Mouse (Mus musculus) yolk sac, embryonic 10.5 days (tissue): ENCODE data around the gene Mme.

Source experiments
- DNase-seq: peaks from one replicate; pipeline ENCODE4 v3.0.0-alpha.2; 2017; ENCODE audit warnings: low spot score

The Mme gene

GRCm38 (mm10) chr3:63350704-63351103 is 109.4 kb downstream of the Mme start:
- no peak for DNase-seq

- no peak for DNase-seq
These were observed 110.4 kb downstream of the Mme start for GRCm38 (mm10) chr3:63351680-63352260.

DNA sequence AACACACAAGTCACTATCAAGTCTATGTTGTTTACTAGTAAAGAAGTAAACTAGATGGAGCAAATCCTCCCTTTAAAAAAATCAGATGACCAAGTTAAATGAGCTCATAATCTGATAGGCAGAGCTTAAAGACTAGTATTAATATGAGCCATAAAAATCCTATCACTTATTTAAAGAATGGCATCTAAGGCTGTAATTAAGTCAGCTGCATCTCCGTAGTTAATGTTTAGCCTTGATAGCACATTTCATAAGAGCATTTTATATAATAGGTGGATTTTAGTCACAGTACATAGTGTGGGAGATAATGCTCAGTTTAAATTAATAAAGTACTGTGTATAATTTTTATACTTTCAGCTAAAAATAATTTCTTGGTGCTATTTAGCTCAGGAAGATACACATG is 118.2 kb downstream of the Mme start:
- no peak for DNase-seq

DNA sequence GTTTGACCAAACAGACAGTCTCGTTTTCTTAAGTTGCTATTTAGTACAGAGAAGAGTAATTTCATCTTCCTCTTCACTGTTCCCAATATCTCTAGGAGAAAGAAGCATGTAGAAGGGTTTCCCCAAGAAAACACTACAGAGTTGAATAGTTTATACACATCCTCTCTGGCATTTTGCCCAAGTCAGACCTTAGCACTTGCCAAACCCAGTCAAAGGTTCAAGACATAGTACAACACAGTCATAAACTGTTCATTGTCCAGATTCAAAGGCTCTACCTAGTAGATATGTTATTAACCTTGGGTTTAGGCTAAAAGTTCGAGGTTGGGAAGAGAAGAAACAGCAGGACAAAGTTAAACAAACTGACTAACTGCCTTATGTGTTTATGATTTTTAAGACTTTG is 143.7 kb downstream of the Mme start:
- DNase-seq: no peak

DNA sequence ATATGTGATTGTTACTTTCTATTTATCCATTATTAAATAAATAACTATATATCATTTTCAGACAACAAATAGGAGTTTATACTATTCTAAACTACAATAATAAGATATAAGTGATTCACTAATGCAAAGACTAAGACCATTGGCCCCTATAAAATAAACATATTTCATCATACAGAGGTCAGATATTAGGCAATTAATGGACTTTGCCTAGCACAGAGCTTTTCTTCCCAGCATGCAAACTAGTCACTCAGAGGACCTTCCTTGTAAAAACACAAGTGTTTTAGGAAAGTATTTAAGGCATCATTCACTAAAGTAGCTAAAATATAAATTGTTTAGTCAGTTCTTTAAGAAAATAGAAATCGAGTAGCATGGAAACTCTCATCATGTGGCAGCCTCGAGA is 149.4 kb downstream of the Mme start:
- no peak for DNase-seq

DNA sequence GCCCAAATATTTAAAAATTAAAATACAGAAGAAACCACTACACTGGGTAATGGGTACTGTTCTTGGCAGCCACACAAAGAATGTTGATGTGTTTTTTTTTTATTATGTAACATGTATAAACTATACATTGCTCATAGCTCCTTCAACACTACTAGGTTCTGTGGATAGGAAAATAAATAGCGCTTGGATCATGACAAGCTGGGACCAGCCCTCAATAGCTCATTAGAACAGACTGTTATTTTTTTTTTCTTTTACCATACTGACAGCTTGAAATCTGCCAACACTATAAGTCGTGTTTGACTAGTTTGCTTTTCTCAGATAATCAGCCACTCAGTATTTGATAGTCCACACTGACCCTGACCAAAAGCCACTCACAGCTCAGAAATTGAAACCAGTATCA is 150.0 kb downstream of the Mme start:
- no peak for DNase-seq

GRCm38 (mm10) chr3:63394424-63394941 is 153.1 kb downstream of the Mme start:
- DNase-seq: no peak

DNA sequence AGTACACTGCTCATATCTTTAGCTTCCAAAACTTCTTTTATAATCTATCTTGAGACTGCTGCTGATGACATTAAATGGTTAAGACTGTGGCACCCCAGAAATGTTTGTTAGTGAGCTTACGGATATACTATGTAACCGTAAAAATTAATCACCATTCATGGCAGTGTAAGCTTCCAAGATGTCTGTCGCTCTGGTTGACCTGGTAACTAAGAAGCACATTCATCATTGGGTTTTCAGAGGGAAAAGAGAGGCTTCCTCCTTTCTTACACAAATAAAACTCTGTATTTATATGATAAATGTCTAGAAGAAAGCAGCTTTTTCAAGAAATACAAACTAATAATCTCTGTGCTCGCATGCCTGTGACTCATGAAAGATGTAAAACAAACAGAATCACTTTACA is 156.8 kb downstream of the Mme start:
- no peak for DNase-seq

DNA sequence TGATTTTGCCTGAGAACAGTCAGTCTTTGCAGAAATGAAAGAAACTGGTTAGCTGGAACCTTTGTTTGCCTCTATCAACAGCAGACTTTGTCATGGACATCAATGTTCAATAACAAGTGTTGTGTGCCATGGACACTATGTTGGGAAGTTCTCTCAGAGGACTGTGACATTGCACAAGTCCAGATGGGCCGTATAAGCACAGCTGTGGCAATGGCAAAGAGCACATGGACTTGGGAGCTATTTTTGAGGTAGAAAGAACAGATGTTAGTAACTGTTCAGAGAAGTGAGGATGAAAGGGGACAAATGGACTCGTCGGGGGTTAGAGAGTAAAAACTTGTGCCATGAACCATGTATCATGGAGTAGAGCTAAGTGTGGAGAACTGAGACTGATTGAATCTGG is 165.1 kb downstream of the Mme start:
- no peak for DNase-seq

GRCm38 (mm10) chr3:63411006-63411405 is 169.7 kb downstream of the Mme start:
- DNase-seq: no peak

GRCm38 (mm10) chr3:63412220-63412937 is 171.0 kb downstream of the Mme start:
- no peak for DNase-seq

- no peak for DNase-seq
These were observed 171.9 kb downstream of the Mme start for GRCm38 (mm10) chr3:63413046-63413911.

DNA sequence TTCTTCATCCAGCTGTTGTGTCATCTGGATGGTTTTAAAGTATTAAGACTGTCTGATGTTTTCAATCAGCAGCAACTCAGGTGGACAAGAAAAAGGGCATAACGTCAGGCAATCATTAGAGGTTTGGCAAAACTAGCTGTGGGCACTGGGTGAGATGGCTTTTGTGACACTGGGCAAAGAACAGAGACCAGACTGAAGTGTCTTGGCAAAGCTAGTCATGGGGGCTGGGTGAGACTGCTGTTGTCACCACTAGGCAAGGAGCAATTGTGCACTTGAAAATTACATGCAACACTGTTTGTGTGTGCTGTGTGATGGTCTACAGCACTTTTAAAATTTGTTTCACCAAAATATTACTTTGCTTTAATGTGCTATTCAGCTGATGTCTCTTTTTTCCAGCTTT is 175.9 kb downstream of the Mme start:
- DNase-seq: no peak

DNA sequence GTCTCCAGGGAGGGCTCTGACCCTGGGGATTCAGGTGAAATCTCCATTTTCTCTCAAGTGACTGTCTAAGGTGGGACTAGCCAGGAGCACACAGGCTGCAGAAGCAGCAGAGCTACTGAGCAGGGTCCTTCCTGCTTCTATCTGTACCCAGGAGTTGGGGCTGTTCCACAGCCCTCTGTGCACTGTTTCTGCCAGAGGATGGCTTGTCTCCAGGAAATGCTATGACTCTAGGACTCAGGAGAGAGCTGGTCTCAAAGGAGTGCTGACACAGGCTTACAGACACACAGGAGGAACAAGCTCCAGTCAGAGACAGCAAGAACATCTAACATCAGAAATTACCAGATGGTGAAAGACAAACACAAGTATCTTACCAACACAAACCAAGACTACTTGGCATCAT is 176.4 kb downstream of the Mme start:
- no peak for DNase-seq

DNA sequence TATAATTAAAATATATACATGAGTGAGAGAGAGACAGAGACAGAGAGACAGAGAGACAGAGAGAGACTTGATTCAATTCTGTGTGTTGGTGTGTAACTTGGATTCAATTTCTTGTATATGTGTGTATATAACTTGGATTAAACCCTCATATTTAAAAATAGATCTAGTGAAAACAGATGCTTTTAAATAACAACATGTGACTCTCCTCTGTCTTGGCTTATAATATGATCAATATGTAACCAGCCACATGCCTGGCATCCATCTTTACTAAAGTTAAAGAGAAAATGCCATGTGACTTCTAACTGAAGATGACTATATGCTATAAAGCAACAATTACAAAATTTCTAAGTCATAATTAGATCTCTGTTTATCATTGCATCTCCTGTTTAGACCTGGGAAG is 182.2 kb downstream of the Mme start:
- DNase-seq: no peak
